Mouse (Mus musculus): ENCODE measurements around the gene Slc9a9.

Gene Slc9a9

DNA sequence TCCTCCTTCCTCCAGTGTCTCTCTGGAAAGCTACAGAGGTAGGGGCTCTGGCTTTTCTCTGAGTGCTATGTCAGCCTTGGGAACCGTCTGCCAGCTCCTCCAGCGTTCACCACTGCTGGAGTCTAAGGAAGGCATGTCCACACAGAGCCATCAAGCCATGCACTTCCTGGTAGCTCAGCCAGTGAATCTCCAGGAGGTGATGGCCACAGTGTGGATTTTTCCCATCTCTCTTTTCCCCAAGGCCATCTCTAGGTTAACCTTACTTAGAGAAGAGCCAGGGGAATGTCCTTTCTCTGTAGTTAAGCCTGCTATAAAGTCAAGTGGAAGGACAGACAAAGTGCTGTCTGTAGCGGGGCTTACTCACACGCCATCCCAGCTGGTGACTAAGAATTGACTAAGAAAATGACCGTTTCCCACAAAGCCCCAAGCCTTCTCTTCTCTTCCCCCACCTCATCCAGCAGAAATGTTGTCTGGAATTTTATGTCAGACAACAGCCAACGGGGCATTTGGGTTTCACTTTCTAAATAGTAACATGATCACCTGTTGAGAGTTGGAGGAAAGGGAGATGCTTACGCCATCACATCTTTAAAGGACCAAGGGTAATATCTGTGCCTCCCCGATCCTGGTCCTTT is 523.3 kb downstream of the Slc9a9 start:
- no peak for DNase-seq (ENCODE audit: low spot score in 2 of 2)

DNA sequence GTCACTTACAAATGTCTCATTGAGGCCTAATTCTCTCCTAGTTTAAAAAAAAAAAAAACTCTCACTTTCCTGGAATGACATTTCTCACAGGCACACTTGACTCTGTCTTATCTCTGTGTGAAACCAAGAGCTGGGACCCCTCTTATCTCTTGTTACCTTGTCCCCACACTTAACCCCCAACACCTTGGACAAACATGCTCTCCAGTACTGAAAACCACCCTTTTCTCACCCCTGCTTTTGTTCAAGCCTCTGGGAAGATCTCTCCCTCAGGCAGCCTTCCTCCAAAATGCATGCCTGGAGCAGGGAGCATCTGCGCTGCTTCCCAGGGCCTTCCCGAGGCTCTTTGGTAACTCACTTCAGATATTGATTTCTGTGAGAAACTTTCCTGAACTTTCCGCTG is 524.0 kb downstream of the Slc9a9 start:
- no peak for DNase-seq (ENCODE audit: low spot score in 2 of 2)

DNA sequence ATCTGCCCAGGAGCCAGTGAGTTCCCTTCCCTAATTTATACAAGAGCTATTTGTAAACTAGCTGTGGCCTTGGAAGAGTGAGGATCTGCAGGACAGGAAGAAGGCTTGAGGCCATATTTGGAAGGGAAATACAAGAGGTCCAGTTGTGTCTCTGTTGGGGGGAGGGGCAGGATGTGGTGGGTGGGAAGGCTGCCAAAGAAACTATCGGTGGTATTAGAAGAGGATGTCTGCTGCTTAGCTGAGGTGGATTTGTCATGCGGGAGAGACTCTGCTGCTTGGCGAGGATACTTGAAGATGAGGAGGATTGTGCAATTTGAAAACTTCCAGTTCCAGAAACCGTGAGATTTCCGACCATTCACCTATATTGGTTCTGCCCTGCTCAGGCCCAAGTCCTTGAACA is 524.4 kb downstream of the Slc9a9 start:
- no peak for DNase-seq (ENCODE audit: low spot score in 2 of 2)

DNA sequence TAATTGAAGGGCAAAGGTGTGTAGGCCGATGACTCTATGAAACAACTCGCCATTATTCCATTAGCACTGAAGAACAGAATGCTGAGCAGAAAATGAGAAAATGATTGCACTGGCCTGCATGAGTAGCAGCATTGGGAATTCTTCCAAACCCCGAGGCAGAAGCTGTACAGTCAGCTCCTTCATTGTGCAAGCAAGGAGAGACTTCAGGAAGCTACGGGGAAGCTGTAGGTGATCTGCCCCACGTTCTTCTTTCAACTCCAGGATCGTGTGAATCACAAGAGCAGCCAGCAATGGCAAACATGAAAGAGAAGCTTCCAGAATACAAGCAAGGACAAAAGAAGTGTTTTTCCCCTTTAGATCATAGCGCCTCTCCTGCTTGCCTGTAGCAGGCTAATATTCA is 538.0 kb downstream of the Slc9a9 start:
- no peak for DNase-seq (ENCODE audit: low spot score in 2 of 2)

DNA sequence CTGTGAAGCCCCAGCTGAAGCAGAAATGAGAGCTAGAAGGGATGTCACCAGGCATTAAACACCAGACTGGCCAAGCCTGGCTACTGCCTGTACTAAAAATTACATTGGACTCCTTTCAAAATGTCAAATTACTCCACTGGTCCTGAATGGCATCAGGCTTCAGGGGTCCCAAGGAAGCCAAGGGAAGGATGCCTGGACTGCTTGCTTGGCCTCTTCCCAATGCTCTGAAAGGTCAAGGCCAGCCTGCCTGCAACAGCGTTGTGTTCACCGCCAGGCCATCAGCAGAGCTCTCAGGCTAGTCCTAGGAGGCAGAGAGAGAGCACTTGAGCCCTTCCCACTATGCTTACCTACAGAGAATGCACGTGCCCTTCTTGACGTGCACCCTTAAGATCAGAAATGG is 539.0 kb downstream of the Slc9a9 start:
- DNase-seq (ENCODE audit: low spot score in 2 of 2): no peak

DNA sequence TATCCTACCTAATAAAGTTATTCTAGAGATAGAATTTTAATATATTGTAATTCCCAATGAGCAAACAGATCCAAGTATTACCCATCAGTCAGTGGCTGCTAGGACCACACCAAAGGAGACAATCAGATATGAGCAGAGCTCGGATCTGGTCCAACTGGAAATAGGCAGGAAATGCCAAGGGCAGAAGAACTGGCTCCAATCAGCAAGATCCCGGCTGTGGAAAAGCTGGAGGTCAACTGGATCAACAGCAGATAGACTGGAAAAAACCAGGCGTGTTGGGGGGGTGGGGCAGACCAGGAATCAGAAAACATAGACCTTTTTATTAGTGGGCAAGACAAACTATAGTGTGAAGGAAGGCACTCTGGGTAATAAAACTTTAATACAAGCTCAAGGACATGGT is 550.3 kb downstream of the Slc9a9 start:
- DNase-seq (ENCODE audit: low spot score in 2 of 2): no peak

DNA sequence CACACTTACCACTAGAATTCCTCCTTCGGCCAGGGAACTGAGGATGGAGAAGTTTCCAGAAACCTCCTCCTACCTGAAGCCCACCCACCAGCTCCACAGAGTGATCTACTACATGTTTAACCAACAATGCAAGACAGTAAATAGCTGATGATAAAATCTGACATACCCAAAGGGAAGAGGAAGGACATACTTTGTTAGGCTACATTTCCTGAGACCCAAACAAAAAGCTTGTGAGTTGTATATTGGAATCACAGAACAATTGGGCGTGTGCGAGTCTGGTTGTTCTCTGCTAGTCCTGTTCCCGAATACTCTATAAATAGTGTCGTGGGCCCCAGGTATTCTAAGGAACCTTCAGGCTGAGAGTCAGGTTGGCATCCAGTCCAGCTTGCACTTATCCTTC is 551.6 kb downstream of the Slc9a9 start:
- DNase-seq (ENCODE audit: low spot score in 2 of 2): no peak

DNA sequence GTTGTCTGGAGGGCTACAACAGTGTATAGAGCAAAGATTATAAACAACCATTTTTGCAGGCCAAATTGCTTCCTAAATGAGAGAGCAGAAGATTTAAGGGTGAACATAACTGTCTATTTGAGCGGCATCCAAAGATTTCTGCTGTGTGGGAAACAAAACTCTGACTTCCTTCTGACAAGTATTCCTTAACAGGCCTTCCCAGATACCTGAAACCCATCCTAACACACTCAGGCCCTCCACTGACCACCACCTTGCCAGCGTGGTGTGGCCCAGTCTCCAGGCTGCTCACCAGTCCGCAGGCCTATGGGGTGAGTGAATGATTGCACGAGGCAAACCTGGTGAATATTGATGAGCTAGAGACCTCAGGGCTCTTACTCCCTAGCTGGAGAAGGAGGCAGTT is 557.3 kb downstream of the Slc9a9 start:
- no peak for DNase-seq (ENCODE audit: low spot score in 2 of 2)

DNA sequence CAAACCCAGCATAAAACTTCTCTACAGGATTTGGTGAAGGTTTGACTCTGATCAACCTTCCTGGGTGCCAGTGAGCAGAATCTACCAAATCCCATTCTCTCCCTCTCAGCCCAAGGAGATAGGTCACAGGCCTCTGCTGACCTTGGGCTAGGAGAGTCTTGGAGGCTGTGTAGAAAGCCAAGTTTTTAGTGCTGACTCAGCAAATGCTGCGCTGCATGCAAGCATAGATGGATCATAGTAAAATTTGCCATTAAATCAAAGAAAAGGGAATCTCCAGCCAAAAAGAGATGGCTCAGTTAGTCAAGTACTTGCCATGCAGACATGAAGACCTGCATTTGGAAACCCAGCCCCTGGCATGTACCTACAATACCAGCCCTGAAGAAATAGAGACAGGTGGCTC is 558.4 kb downstream of the Slc9a9 start:
- no peak for DNase-seq (ENCODE audit: low spot score in 2 of 2)

DNA sequence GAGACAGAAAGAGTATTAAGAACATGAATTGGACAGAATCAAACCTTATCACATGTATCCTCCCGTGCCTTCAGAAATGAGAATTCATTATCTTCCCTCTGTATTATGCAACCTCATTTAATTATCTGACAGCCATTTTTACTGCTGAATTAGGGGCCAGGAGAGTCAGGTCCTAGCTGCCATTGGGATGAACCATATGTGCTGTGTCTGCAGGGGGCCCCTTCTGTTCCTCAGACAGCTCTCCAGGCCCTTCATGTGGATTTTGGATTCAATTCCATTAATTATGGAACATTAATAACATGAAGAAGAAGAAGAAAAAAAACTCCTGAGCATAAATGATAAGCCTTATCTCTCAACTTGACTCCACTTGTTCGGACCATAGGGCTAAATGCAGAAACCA is 559.4 kb downstream of the Slc9a9 start:
- no peak for DNase-seq (ENCODE audit: low spot score in 2 of 2)

DNA sequence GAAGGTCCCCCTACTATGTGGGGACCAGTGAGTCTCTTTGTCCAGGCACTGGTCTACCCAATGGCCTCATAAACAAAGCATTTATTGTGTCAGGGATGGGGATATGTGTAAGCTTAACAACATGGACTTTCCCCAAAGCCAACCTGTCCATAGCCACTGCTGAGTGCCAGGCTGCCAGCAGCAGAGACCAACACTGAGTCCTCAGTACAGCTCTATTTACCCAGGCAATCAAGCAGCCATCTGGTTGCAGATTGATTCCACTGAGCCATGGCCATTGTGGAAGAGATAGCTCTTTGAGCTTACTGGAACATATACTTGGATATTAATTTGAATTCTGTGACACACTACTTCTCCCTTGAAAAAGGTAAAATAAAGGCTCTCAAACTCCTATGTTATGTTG is 570.2 kb downstream of the Slc9a9 start:
- DNase-seq (ENCODE audit: low spot score in 2 of 2): no peak

DNA sequence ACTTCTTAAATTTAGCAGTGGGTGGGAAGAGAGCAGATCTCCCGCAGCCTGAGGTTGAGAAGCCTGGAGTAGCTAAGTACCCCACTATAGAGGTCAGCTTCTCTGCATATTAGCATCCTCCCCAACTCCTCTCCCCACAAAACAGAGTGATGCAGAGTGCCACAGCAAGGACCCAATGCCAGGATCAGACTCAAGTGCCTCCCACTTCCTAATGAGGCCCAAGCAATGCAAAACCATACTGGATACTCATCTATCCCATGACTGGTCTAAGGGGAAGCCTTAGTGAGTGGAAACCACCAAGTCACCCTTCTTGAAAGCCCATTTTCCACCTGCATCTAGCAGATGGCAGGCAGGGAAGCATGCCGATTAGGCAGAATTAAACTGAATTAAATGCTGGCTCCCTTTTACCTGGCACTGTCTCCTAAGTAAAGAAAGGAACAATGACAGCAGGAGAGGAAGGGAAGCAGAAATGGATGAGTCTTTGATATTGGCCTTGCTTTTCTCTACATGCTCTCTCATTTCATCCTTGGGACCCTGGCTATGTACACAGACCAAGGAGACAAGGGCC is 573.0 kb downstream of the Slc9a9 start:
- DNase-seq (ENCODE audit: low spot score in 2 of 2): no peak

DNA sequence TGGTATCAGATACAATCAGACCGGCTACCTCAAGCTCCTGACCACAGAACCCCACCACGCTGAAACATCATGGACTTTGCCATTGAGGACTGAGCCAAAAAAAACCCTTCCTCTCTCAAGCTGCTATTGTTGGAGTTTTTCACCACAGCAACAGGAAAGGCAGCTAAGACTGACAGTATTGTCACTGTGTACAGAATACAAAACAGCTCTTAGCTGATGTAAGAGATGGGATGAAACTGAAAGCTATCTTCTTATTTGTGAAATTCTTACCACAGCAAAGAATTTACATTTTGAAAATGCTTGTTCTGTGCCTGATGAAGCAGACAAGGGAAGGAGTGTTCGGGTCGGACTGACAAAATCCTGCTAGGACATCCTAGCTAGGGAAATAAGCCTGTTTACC is 584.5 kb downstream of the Slc9a9 start:
- no peak for DNase-seq (ENCODE audit: low spot score in 2 of 2)

DNA sequence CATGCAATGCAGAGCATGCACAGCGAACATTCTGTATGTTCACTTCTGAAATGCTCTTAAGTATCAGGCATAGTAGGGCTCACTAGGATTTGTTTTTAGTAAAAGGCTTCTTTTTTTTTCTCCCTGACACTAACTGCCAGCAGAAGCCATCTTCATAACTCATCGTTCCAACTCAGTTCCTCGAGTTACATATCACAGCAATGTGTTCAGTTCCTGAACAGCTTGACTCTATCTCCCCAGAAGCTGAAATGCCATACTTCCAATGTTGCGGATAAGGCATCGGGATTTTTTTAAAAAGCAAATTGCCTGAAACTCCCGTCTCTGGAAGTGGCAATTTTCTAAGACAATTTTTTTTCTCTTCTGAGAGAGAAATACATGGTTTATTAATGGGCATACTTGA is 586.1 kb downstream of the Slc9a9 start:
- no peak for DNase-seq (ENCODE audit: low spot score in 2 of 2)

DNA sequence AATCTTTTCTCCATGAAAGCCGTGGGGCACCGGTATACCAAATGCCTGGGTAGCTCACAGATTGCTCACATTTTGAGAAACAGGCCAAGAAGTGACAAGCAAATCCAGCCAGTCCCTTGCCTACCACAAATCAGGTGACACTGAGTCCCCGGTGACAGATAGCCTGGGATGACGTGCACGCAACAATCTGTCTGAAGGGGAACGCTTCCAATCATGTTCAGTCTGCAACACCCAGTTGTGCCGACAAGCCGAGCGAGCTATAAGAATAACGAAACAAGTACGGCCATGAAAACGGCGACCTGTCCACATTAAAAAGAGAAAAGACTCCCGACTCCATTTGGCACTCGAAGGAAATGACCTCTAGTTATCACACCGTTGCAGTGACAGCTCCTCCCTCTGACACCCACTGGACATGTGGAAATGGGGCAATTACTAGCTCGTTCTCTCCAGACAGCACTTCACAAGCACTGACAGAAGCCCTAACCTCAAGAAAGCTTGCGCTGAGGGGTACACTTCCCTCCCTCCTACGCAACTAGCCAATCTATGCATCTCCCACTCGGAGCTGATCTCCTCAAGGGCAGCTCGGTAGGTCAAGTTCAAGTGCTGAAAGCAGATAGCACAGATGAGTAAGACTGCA is 587.1 kb downstream of the Slc9a9 start:
- no peak for DNase-seq (ENCODE audit: low spot score in 2 of 2)

DNA sequence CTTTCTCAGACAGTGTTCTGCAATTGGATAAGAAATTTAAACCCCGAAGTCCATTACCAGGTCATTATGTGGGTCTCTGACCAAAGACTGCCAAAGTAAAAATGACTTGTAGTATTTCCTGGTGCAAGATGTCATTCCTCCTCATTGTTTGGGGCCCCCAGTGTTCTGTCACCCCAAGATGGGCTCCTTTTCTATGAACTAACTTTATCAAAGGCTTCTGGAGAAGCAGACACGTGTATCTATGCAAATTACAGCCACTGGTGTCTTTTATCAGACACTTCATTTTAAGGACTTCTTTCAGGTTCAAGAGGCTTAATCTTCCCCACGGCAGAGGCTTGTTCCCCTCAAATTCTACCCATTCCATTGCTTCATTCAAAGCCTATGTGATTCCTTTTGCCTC is 593.1 kb downstream of the Slc9a9 start:
- no peak for DNase-seq (ENCODE audit: low spot score in 2 of 2)

DNA sequence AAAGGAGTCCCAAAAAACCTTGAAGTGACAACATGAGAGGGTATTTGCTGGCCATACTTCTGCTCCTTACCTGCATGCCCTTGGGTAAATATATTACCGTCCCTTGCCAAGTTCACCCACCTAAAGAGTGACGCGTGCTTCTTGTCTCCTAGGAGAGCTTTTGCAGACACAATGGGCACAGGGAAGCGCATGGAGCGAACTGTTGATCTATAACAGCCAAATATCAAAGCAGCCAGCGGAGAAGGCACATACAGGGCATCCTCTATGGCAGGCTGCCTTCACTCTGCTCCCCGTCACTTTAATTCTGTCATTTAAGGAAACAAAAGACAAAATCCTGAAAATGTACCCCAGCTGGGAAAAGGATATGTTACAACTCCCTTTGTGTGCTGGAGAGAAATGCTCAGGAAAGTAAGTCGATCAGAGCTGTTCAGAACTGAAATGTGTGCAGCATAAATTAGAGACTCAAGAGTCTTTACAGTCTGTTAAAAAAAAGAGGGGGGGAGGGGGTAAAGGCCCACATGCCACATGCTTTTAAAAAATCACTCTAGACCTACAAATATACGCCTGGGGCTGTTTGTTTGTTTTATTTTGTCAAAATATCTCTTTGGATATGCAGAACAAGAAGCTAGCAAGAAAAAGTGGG is 594.3 kb downstream of the Slc9a9 start:
- DNase-seq (ENCODE audit: low spot score in 2 of 2): no peak

DNA sequence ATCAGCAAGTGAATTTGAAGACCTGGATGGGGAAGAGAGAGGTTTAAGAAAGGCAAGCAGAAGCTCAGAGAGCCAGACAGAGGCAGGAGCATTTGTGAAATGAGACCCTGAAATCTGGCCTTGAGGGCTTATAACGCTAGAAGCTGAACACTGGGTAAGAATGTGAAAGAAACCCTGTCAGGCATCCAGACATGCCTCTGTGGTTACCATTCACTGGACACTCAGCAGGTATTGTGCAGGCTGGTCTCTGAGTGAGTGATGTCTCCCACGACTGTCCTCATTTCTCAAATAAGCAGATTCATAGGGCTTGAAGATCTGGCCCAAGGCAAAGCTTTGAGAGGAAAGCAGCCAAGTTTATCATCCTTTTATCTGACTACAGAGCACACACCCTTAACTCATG is 596.5 kb downstream of the Slc9a9 start:
- no peak for DNase-seq (ENCODE audit: low spot score in 2 of 2)

DNA sequence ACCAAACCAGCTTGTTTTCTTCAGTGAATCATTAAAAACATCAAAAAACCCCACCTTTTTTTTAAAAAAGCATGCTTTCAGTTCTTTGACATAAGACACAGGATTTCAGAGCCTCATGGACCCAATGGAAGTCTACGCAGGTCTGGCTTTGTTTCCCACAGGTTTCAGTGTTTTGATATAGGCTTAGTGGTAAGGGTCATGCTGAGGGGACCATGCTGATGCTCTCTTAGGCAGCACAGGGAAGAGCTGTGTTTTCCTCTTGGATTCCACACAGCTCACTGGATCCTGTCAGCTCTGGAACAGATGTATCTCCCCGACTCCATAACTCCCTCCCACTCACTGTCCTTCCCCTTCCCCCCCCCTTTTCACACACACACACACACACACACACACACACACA is 597.2 kb downstream of the Slc9a9 start:
- no peak for DNase-seq (ENCODE audit: low spot score in 2 of 2)

DNA sequence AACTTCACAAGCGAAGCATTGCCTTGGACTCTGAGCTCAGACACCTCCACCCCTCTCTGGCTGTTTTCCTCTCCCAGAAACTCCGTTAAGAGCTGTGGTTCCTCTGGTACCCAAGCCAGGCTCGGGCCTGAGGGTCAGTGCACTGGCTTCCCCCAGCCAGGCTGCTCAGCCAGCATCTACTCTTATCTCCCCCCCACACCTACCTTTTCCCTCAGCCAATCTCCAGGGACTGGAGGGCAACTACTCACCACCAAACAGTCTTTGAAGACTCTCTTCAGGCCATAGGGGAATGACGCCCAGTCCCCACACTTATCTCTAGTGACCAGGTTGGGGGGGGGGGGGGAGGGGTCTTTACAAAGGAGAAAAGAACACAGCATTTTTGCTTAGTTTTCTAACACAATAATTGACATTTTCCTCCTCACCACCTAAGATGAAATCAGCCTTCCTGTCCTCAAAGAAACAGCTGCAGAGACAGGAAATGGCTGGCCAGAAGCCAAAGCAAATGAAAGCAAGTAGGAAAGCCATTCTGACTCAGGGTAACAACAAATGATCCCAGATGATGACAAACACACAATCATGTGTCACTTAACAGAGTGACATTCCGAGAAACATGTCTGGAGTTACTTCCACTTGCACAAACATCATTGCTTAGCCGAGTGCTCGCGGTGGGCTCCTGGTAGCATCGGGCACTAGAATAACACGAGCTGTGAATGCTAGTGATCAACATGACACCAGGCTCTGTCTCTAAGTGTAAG is 610.1 kb downstream of the Slc9a9 start:
- DNase-seq (ENCODE audit: low spot score in 2 of 2): no peak
